Mouse (Mus musculus): ENCODE measurements at regions not wholly inside any gene's neighbourhood (a gene's known extent, or its start where the extent isn't known, plus 50 kb on each side); places are given as distances from the start of the nearest gene placed in this dataset.
"Not testable (repeated sequence)": the region's sequence is repeated elsewhere in the genome, so short reads cannot be mapped to it uniquely, and the experiment has no call there.

- H3K4me3 ChIP-seq (replicated peaks; ENCODE audit: low read length): no peak overlapping the region
- TF ChIP-seq POLR2A (IDR thresholded peaks at IDR 0.05; ENCODE audit: borderline replicate concordance, extremely low read depth, insufficient read depth, insufficient read length): no peak
- H3K9ac ChIP-seq (ENCODE audit: low read depth, low read length, severe bottlenecking): no peak overlapping the region
- H3K36me3 ChIP-seq (ENCODE audit: control insufficient read depth, insufficient read depth, low read length): no peaks in the 10 kb centered on the region
- ATAC-seq (ENCODE audit: low FRiP score, low read depth) (no peak), DNase-seq (ENCODE audit: low spot score) (no peak)
- no peaks in the 10 kb centered on the region for H3K27me3 ChIP-seq (ENCODE audit: control insufficient read depth, insufficient read depth, low read length)
- H3K4me2 ChIP-seq (replicated peaks; ENCODE audit: low read depth, low read length, severe bottlenecking): no peak overlapping the region
- no peaks in the 10 kb centered on the region for H3K9me3 ChIP-seq (ENCODE audit: control insufficient read depth, low read length)
- no peak overlapping the region for H3K27ac ChIP-seq (replicated peaks; ENCODE audit: low read depth, low read length)
- H3K4me1 ChIP-seq (ENCODE audit: control insufficient read depth, insufficient read depth, low read length): no peaks in the 10 kb centered on the region
Observed at GRCm38 (mm10) chr14:19166821-19167220, 251.9 kb downstream of the Gm21738 start.

GRCm38 (mm10) chr14:19139875-19140274, 245.8 kb upstream of the Ube2e2 start:
- not testable (repeated sequence) for H3K36me3 ChIP-seq (ENCODE audit: control insufficient read depth, insufficient read depth, low read length); H3K4me1 ChIP-seq (ENCODE audit: control insufficient read depth, insufficient read depth, low read length); DNase-seq (ENCODE audit: low spot score); H3K9me3 ChIP-seq (ENCODE audit: control insufficient read depth, low read length); H3K4me2 ChIP-seq (replicated peaks; ENCODE audit: low read depth, low read length, severe bottlenecking); ATAC-seq (ENCODE audit: low FRiP score, low read depth); H3K27ac ChIP-seq (replicated peaks; ENCODE audit: low read depth, low read length); H3K4me3 ChIP-seq (replicated peaks; ENCODE audit: low read length); H3K27me3 ChIP-seq (ENCODE audit: control insufficient read depth, insufficient read depth, low read length); H3K9ac ChIP-seq (ENCODE audit: low read depth, low read length, severe bottlenecking)
- 84% methylated on average over 6 of the region's 6 CpGs for WGBS

GRCm38 (mm10) chr14:19131532-19131931, 237.5 kb upstream of the Ube2e2 start:
- no peaks in the 10 kb centered on the region for H3K4me1 ChIP-seq (ENCODE audit: control insufficient read depth, insufficient read depth, low read length)
- H3K27ac ChIP-seq (replicated peaks; ENCODE audit: low read depth, low read length): no peak overlapping the region
- H3K36me3 ChIP-seq (ENCODE audit: control insufficient read depth, insufficient read depth, low read length): no peaks in the 10 kb centered on the region
- no peak overlapping the region for H3K4me3 ChIP-seq (replicated peaks; ENCODE audit: low read length)
- no peak for TF ChIP-seq POLR2A (IDR thresholded peaks at IDR 0.05; ENCODE audit: borderline replicate concordance, extremely low read depth, insufficient read depth, insufficient read length)
- ATAC-seq (ENCODE audit: low FRiP score, low read depth) (no peak), DNase-seq (ENCODE audit: low spot score) (no peak)
- no peaks in the 10 kb centered on the region for H3K27me3 ChIP-seq (ENCODE audit: control insufficient read depth, insufficient read depth, low read length)
- no peak overlapping the region for H3K9ac ChIP-seq (ENCODE audit: low read depth, low read length, severe bottlenecking)
- H3K9me3 ChIP-seq (ENCODE audit: control insufficient read depth, low read length): no peaks in the 10 kb centered on the region
- 55% methylated on average over 1 of the region's 1 CpGs for WGBS
- H3K4me2 ChIP-seq (replicated peaks; ENCODE audit: low read depth, low read length, severe bottlenecking): no peak overlapping the region
